Mouse (Mus musculus) erythroid progenitor cell, adult 5-6 weeks (primary cell): ENCODE results near the gene Elane. TPM values are rescaled to one million over a fixed set of nuclear protein-coding genes. Genes with fewer than 3 reads are reported as not detected.

ENCODE experiments used
- ATAC-seq: replicated peaks from 2 replicates; pipeline ENCODE4 v1.8.0; 2016; ENCODE audit warnings: moderate number of reproducible peaks, mild to moderate bottlenecking, moderate TSS enrichment, inconsistent platforms; ENCODE audit not compliant: poor library complexity, low FRiP score, severe bottlenecking
- total RNA-seq, 2 experiments: library from RNA; stranded (forward) in 1 of 2; stranded (reverse) in 1 of 2; fragments of 150-400 nt in 1 of 2; fragments of 186-747, 209-891 nt in 1 of 2; gene quantifications; 2 replicates each; pipeline versions ENCODE4 v1.2.3 to v1.2.4; 2015 to 2017; ENCODE audit warnings: low replicate concordance in 2 of 2

Elane gene
- total RNA-seq, 2 experiments from 2014 or later, result 166 to 613 TPM

DNA sequence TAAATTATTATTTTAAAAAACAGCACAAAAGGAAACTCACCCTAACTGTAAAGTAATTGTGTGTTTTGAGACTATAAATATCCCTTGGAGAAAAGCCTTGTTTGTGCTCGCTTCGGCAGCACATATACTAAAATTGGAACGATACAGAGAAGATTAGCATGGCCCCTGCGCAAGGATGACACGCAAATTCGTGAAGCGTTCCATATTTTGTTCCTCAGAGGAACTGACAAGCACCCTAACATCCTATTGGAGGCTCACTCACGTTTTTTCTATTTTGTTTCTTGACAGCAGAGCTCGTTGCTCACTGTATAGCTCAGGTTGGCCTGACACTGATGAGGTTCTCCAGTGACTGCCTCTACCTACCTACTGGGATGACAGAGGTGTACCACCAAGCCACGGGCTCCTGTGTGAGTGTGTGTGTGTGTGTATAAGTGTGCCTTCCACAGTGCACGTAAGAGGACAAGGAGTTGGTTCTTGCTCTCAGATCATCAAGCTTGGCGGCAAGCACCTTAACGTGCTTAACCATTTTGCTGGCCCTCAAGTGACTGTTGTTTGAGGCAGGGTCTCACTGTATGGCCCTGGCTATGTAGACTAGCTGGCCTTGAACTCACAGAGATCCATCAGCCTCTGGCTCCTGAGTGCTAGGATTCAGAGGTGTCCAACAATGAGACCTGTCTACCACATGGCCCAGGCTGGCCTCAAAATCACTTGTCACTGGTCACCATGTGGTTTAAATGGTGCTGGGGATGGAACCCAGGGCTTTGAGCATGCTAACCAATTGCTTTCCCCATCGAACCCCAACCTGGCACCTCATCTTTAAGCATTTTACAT lies 23.3 kb downstream of the Elane start:
- ATAC-seq, result peak; percentile 17; the same call in 1 of the 2 replicates

- ATAC-seq, result no peak
These were observed 24.5 kb downstream of the Elane start, which contains the start of gene Gm26602 for GRCm38 (mm10) chr10:79910556-79910955. TSS of gene Gm26602 (plus strand) at chr10:79910856.

- ATAC-seq, result no peak
These were observed 26.4 kb downstream of the Elane start for GRCm38 (mm10) chr10:79912412-79912811.

GRCm38 (mm10) chr10:79914131-79914947 lies 28.3 kb downstream of the Elane start:
- peak; percentile 68 for ATAC-seq

- no peak for ATAC-seq
These were observed 29.0 kb downstream of the Elane start for GRCm38 (mm10) chr10:79914948-79915596.

DNA sequence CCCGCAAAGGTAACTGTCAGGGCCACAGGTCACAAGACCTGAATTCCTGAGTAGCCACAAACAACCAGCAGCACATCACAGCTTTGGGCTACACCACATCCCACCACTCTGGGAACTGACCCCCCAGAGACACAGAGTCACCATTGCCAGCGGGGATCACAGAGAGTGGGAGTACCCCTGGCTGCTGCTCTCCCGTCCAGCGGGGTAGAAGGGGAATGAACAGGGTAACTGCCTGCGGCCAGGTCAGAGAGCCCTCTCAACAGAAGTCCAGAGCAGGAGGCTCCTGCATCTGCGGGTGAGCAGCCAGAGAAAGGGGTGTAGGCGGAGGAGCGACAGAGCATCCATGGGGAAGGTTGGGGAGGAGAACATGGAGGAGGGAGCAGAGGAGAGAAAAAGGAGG lies 30.0 kb downstream of the Elane start:
- ATAC-seq, result no peak

DNA sequence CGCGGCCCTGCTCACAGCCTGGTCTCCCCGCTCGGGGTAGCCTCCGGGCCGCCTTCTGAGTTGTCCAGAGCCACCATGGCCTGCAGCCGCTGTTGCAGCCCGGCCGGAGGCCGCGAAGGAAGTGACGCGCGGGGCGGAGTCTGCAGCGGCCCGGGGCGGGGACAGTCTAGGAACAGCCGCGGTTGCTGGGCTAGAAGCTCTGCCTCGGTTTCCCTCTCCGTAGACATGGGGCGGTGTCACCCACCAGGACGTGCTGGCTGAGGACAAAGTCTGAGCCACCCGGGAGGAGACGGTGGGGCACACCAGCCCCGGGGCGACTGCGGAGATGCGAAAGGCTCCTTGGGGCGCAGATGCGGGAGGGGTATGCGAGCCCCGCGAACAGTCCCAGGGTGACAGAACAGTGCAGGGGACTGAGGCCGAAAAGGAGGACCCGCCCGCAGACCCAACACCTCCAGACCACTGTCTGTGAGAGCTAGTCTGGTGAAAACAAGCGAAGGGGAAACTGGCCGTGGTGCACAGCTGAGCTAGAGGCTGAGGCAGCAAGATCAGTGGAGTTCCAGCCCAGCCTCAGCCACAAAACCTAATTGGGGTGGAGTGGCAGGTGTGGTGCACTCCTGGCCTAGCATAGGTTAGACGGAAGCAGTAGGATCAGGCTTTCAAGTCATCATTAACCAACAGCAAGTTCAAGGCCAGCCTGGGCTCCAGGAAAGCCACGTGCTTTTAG lies 30.9 kb downstream of the Elane start, which contains the start of gene Kiss1r:
TSS of gene Kiss1r (plus strand) at position 164 of the 724 bp plus-strand sequence.
- ATAC-seq, result peak; percentile 80

DNA sequence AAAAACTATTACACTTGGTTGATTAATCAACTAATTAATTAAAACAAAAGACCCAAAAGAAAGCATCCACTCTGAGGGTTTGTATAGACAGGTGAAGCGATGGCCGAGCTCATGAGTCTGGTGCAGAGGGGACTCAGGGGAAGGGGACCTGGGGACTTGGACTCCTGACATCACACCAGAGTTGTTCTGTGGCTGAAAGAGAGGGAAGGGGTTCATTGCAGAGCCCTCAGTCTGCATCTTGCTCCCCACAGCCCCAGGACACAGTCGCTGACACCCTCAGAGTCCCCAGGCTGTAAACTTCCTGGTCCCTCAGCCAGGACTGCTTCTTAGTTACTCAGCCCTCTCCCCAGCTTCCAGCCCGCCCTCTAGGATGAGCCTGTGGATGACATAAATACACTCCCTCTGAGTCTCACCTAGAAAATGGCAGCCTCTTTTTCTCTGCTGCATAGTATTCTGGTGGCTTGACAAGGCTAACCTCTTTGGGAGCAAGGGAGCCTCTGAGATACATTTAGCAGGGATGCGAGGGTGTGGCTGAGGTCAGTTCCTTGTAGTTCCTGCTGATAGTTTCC lies 31.6 kb downstream of the Elane start:
- ATAC-seq, result no peak

DNA sequence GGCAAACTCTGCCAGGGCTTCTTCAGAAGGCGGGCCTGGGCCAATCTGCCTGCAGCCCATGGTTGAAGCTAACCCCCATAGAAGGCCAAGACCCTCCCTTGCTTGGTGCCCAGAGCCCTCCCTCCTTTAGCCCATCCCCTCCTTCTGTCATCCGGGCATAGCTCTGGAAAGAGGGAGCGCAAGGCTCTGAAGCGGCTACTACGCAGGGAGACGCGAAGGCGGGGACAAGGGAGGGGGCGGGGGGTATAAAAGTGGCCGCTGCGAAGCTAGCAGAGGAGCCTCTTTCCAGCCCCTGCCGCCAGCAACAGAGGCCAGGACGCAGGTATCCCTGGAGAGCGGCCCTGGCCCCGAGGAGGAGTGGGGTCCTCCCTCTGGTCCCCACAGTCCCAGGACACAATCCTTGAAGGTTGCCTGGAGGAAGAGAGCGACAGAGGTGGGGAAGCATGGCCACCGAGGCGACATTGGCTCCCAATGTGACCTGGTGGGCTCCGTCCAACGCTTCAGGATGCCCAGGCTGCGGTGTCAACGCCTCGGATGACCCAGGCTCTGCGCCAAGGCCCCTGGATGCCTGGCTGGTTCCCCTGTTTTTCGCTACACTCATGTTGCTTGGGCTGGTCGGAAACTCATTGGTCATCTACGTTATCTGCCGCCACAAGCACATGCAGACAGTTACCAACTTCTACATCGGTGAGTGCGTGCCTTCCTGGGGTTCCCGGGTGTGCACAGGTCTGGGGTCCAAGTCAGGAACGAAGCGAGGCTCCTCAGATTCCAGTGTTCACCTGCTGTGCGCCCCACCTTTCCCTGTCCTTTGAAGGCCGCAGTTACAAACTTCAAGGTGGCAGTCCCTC lies 32.4 kb downstream of the Elane start:
- no peak for ATAC-seq

DNA sequence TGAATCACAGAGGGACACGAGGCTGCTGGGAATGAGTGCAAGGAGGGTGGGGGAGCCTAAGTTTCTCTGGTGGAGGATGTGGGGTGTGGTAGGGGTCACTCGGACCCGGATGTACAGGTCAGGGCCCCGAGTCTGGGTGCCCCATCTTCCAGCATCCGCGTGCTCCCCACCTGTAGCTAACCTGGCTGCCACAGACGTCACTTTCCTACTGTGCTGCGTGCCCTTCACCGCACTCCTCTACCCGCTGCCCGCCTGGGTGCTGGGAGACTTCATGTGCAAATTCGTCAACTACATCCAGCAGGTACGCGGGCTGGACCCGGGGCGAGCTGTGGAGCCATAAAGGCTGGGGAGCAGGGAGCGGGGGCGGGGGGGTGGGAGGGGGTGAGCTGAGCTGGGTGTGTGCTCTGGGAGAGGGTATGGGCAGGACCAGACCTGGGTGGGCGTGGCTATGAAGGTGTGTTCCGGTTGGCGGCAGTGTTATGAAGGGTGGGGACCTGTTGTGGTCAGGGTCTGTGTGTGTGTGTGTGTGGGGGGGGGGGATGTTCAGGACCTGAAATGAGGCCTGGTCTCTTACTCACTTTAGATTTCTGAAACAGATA lies 33.3 kb downstream of the Elane start:
- no peak for ATAC-seq

DNA sequence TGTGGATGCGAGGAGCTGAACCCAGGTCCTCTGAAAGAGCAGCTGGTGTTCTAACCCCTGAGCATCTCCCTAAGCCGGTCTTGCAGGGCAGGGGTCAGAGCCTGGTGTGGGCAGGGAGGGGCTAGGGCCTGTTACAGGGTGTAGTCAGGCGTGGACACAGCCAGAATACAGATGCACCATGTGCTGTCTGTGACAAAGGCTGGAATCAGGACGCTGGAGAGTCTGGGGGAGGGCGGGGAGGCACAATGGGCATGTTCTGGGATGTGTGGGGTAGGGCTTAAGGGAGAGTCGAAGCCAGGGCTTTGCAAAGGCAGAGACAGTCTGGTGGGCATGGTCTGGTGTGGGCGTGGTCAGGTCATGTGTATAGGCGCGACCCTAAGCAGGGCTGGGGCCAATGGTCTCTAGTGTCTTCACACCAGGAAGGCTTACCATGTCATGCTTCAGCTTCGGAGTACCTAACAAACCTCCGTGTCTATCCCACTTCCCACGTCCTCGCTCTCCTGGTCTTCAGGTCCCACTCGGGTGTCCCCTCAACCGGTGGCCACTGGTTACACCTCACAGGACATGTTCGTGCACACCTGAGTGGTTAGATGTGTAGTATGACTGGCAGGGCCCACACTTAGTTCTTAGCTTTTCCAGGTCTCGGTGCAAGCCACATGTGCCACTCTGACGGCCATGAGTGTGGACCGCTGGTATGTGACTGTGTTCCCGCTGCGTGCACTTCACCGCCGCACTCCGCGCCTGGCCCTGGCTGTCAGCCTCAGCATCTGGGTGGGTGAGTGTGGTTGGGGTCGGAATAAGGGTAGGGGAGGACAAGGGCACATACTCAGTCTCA lies 34.2 kb downstream of the Elane start:
- no peak for ATAC-seq

DNA sequence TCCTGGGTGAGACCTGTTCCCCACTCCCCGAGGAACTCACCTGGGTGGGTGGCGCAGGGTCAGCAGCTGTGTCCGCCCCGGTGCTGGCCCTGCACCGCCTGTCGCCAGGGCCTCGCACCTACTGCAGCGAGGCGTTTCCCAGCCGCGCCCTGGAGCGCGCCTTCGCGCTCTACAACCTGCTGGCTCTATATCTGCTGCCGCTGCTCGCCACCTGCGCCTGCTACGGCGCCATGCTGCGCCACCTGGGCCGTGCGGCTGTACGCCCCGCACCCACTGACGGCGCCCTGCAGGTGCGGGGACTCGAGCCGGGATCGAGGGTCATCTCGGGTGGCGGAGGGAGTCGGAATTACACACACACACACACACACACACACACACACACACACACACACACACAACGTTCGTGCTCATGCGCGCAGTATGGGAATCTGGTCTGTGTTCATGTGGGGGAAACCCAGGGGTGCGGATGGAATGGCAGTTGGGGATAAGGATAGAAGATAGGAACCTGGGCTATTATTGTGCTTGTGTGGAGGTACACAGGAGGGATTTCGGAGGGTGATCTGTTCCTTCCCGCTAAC lies 35.0 kb downstream of the Elane start, which contains the start of gene R3hdm4:
TSS of gene R3hdm4 (minus strand) at position 251 of the 578 bp plus-strand sequence.
- no peak for ATAC-seq

GRCm38 (mm10) chr10:79921572-79921971 lies 35.5 kb downstream of the Elane start:
- ATAC-seq, result no peak

- ATAC-seq, result peak; percentile 68
These were observed 39.1 kb downstream of the Elane start for GRCm38 (mm10) chr10:79924998-79925784.

DNA sequence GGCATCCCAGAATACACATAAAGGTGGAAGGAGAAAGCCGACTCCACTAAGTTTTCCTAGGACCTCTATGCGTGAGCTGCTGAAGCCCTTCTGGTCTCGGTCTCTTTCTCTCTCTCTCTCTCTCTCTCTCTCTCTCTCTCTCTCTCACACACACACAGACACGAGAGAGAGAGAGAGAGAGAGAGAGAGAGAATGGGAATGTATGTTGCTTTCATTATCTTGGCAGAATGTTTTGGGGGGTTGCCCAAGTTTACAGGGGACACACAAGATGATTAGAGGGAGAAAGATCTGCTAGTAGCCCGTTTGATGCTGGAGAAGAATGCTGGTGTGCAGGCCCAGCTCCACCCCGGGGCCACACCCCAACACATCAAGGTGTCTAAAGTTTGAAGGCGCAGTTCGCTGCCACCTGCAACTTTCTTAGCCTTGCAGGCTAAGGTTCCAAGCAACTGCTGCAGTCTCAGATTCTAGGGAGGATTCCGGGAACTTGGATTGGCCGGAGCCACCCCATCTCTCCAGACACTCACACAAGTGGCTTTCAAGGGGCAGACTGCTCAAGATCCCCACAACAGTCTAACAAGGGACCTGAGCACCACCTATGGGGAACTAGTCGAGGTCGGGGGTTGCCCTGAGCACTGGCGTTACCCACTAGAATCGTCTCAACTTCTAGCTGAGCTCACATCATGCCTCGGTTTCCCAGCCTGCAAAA lies 39.9 kb downstream of the Elane start:
- peak; percentile 26 for ATAC-seq
